Mouse (Mus musculus): ENCODE results near the gene Nmnat2.

DNA sequence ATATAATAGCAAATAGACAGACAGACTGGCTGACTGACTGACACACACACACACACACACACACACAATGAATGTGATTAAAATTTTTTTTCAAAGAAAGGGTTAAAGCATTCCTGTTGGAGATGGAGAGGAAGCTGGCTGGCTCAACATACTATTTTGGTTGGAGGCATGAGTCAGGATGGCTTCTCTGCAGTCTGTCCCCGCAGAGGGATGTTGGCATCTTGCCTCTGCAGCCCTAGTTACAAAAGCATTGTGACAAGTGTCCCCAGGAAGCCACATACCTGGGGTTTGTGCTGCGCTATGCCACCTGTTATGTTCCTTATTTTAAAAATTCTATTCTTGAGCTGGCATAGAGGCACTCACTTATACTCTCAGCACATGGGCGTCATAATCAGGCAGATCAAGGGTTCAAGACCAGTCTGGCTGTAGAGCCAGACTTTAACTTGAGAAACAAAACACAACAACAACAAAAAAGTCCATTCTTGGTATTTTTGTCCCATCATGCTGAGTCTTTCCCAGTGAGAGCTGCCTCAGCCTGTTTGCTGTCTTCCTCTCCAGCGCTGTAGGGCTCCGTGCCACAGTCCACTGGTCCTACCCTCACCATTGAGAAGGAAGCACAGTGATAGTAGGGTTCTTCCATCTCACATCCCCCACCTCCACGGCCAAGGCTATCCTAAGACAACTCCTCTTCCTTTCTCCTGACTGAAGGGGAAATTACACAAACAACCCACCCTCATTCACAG, 45.9 kb downstream of the Nmnat2 start:
- TF ChIP-seq CTCF (IDR thresholded peaks at IDR 0.05; ENCODE audit: low read depth, low read length) = no peak
- no peak for TF ChIP-seq POLR2A (IDR thresholded peaks at IDR 0.05; ENCODE audit: extremely low read depth, insufficient read depth, low read length)

All from liver, adult 2 months (tissue).